Mouse (Mus musculus) adipocyte (in vitro differentiated cells): ENCODE measurements at regions not wholly inside any gene's neighbourhood (a gene's known extent, or its start where the extent isn't known, plus 50 kb on each side); places are given as distances from the start of the nearest gene placed in this dataset.

Source experiments
- DNase-seq: peaks from one replicate; pipeline ENCODE4 v3.0.0-alpha.2; 2016; ENCODE audit warnings: low spot score

DNA sequence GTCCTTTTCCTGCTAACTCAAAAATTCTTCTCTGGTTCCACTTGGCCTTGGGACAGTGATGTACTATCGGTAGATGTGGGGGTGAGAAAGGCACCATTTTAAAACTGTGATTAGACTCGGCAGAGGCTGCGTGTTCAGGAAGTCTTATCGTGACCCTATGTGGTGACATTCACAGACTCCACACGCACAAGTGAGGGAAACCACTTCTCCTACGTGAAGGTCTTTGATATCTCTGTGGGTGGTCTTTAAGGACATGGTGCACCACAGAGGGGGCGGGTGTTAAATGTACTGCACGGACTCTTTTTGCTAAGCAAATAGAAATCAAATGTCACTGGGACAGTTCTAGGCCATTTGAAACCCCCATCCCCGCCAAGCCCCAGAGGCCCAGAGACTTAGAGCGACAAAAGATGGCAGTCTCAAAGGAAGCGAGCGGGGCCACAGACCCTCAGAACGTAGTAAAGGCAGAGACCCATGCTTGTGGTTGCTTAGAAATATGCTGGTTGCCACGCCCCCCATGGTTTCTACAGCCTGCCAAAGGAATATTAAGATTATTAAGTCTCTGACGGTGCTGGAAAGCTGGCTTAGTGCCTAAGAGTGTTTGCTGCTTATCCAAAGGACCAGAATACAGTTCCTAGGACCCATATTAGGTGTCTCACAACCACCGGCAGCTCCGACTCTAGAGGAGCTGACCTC lies 73.6 kb upstream of the Slc45a1 start:
- DNase-seq, result no peak

GRCm38 (mm10) chr4:150724823-150725222 lies 72.8 kb upstream of the Slc45a1 start:
- peak; percentile 34 for DNase-seq

DNA sequence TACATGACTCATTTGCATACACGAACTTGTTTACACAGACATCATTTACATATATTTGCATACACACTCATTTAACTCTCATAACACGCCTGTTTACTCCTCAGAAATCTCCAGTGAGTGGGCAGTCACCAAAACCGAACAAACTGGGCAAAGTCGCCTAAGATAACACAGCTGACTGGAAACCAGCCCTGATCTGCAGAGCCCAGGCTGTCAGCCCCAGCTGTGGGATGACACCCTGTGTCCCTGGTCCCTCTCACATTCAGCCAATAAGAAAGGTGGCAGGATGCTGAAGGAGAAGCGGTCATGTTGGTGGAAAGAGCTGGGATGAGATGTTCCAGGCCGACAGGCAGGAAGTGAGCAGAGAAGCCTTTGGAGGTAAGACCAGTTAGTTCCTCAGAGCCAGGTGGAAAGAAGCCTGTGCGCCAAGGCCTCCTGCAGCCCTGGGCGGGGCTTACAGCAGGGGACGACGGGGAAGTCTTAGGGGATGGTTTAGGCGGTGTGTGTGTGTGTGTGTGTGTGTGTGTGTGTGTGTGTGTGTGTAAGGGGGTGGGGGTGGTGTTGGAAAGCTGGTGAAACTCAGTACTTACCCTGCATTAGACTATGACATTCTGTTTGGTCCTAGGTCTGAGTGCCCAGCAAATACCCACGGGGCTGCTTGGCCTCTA lies 69.8 kb upstream of the Slc45a1 start:
- no peak for DNase-seq

GRCm38 (mm10) chr4:150717866-150718265 lies 65.9 kb upstream of the Slc45a1 start:
- DNase-seq, result no peak

GRCm38 (mm10) chr4:150715051-150715450 lies 63.1 kb upstream of the Slc45a1 start:
- no peak for DNase-seq

DNA sequence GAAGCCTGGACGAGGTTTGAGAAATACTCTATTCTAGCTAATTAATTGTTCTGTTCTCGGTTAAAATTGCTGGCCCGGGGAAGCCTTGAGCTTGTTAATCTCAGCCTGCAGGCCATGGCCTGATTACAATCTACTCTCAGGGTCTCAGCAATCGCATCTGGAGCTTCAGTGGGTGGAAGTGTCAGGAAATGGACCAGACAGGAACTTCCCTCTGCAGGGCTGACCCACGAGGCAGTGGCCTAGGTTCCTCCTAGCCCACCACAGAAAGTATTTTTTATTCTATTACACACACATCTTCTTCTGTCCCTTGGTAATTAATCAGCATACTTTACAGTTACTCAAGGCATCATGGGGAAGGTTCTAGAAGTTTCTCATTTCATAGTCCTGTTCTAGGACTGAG lies 61.3 kb upstream of the Slc45a1 start:
- no peak for DNase-seq

DNA sequence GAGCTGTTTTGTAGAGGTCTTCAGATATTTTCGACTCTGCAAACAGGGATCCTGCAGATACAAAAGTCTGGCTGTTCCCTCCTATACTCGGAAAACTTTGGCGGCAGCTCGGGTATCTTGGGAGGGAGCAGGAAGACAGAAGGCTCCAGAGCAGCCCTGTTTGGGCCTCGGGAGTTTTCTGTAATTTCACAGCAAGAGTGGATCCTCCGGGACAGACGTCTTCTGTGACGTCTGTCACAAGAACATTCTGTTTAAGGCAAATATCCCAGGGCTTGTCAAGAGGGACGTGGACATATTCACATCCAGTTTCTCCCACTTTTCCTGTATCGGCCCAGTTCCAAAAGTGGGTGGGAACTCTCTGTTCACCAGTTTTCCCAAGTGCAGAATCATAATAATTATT lies 60.9 kb upstream of the Slc45a1 start:
- DNase-seq, result no peak

DNA sequence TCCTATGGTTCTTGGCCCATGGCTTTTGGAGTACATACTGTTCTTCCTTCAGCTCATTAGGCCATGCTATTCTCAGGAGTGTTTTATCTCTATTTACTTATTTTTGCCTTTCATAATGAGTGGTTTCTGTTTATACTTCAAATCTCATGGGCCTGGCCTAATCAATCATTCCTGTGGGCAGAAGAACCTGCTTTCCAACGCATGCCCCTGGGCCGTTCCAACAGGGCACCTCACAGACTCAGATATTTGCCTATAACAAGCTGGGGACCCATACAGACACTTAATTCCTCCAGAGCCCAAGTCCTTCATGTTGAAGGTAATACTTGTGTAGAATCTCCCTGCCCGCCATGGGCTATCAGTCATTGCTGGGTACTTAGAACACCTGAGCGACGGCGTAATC lies 59.7 kb upstream of the Slc45a1 start:
- no peak for DNase-seq

DNA sequence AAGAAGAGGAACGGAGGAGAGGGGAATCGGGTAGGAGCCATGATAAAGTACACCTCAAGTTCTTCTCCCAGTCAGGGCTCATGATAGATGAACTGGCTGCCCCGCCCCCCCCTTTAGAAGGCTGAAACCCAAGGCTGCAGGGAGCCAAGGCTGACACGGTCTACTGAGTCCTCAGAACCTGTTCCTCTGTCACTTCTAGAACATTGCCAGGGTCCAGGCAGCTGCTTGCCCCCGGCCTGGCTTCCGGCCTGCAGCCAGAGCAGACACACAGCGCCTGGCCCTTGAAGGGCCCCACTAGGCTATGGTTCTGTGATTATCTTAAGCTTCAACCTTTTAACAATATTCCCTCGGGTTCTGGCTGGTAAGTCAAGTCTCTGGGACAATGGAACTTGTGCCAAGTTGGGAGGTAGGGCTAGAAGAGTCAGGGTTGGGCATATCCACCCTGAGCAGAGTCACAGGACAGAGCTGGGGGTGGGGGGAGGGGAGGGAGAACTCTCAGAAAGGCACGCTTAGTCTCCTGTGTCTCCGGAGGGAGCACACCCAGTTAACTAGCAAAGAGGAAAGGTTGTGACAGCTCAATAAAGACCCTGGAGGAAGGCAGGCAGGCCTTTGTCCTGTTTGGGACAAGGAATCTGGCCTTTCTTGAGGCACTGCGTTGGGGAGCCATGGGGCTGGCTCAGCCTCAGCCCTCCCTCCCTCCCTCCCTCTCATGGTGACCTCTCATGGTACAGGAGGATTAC lies 57.6 kb upstream of the Slc45a1 start:
- DNase-seq, result peak; percentile 78

DNA sequence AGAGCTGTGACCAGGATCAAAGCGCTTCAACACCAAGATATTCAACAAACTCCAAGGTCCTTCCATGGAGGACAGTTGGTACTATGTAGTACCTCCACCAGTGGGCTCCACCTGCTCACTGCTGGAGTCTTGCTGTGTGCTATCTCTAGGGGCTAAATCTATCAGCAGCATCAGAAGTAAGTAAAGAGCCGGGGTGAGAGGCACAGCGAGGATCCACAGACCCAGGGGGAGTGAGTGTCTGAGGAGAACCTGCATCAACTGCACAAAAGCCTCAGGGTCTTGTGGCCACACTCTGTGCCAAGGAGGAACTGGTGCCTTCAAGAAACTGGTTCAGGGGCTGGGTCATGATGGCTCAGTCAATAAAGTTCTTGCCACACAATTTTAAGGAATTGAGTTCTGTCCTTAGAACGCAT lies 56.6 kb upstream of the Slc45a1 start:
- DNase-seq, result peak; percentile 58

GRCm38 (mm10) chr4:150707725-150708571 lies 56.0 kb upstream of the Slc45a1 start:
- DNase-seq, result no peak

- DNase-seq, result peak; percentile 61
These were observed 55.1 kb upstream of the Slc45a1 start for GRCm38 (mm10) chr4:150706793-150707724.

DNA sequence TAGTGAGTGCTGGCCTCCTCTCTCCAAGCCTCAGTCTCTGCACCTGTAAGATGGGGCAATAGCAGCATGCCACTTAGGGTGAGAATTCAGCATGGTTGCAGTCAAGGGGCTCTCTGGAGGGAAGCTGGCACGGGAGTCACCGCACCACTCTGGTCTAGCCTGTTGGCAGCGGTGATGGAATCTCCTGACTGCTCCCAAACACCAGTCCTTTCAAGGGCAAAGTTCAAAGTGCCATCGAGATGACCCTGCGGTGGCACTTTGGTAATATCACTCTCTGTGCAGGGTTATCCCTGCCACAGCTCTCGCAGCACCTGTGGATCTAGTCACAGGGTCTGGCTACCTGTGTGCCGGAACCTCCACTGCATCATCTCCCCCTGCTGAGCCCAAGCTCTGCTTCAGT lies 54.3 kb upstream of the Slc45a1 start:
- no peak for DNase-seq

DNA sequence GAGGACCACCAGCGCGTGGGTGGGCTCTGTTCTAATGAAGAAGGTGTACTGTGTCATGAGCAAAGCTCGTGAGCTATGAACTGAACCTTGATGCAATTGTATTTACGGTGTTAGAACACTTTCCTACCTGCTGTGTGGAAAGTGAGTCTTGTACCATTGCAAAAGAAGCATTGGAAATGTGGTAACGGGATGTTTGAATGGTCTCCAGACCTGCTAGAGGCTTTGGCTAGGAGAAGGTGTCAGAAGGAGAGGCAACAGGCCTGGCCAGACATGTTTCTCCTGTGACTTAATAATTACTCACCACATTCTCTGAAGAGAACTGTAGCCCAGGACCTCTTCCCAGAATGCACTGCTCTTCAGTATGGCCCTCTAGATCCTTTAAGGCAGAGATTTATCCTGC lies 51.3 kb upstream of the Slc45a1 start:
- no peak for DNase-seq
